Mouse (Mus musculus) midbrain, embryonic 13.5 days (tissue): ENCODE results near the gene Tbc1d2. TPM values are rescaled to one million over a fixed set of nuclear protein-coding genes. Genes with fewer than 3 reads are reported as not detected.
A peak's percentile ranks its signal among the peaks of the same experiment; 100 is the strongest.

Experiments used
- ATAC-seq: fragments of 200-750 bp; cut with Nextera tagmentation; 2 replicates; pipeline ENCODE4 v1.8.0; 2017; ENCODE audit warnings: mild to moderate bottlenecking, moderate TSS enrichment, moderate library complexity
- H3K27ac ChIP-seq: fragments of 300-500 bp; sonication (generic); 2 replicates; pipeline ENCODE4 v1.5.1; 2015; ENCODE audit warnings: inconsistent platforms, mild to moderate bottlenecking, moderate library complexity
- H3K27me3 ChIP-seq: fragments of 300-500 bp; sonication (generic); 2 replicates; pipeline ENCODE4 v1.6.1; 2015; ENCODE audit warnings: mild to moderate bottlenecking, inconsistent platforms
- H3K36me3 ChIP-seq: fragments of 300-500 bp; sonication (generic); 2 replicates; pipeline ENCODE4 v1.6.1; 2015; ENCODE audit warnings: mild to moderate bottlenecking, inconsistent platforms
- H3K4me1 ChIP-seq: fragments of 300-500 bp; sonication (generic); replicated peaks from 2 replicates; pipeline ENCODE4 v1.6.1; 2015; ENCODE audit warnings: inconsistent platforms
- H3K4me2 ChIP-seq: fragments of 300-500 bp; sonication (generic); replicated peaks from 2 replicates; pipeline ENCODE4 v1.6.1; 2015; ENCODE audit warnings: moderate library complexity, mild to moderate bottlenecking, inconsistent platforms
- H3K4me3 ChIP-seq: fragments of 300-500 bp; sonication (generic); replicated peaks from 2 replicates; pipeline ENCODE4 v1.5.1; 2015; ENCODE audit warnings: mild to moderate bottlenecking, inconsistent platforms
- H3K9ac ChIP-seq: fragments of 300-500 bp; sonication (generic); replicated peaks from 2 replicates; pipeline ENCODE4 v1.6.1; 2015; ENCODE audit warnings: mild to moderate bottlenecking, inconsistent platforms
- H3K9me3 ChIP-seq: fragments of 300-500 bp; sonication (generic); 2 replicates; pipeline ENCODE4 v1.6.1; 2016; ENCODE audit warnings: mild to moderate bottlenecking, inconsistent platforms
- WGBS: fragments of 180-500 bp; shearing (Covaris S2); methylation state at CpG from one replicate; pipeline ENCODE4 v1.1.7; 2015; 5-methylcytosine and 5-hydroxymethylcytosine counted together
- polyA plus RNA-seq: library from polyadenylated mRNA; unstranded; fragments of >200 nt; fragmentation: Nextera tagmentation; extraction: Ambion mirVana; gene quantifications from 2 replicates; pipeline ENCODE4 v1.2.1, GENCODE M21; 2015

The Tbc1d2 gene
- polyA plus RNA-seq, 1 experiment from 2014 or later, result 0.54 TPM

DNA sequence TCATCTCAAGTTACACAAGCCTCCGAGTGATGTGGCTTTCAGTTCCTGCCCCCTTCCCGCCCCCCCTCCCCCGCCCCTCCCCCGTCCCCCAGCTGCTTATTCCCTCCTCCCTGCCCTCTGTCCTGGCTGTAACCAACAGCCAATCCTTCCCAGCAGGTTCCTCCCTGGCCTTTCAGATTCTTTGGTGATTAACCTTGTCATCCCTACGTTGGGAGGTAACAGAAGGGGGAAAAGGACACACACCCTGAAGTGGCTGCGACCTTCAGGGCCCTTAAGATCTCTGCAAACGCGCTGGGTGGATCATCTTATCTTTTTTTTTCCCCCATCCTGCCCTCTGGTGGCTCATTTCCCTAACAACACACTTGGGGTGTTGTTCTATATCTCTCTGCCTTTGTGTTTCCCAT, 15.4 kb upstream of the Tbc1d2 start:
- no peak for ATAC-seq
- peaks cover 7% of the 10 kb centered on the region; the same call in 1 of the 2 replicates for H3K27me3 ChIP-seq
- peak overlapping the region; percentile 60; the same call in 1 of the 2 replicates for H3K4me2 ChIP-seq
- H3K36me3 ChIP-seq, result no peaks in the 10 kb centered on the region
- peaks cover 18% of the 10 kb centered on the region for H3K4me1 ChIP-seq
- no peaks in the 10 kb centered on the region for H3K9me3 ChIP-seq
- no peak overlapping the region for H3K27ac ChIP-seq
- H3K9ac ChIP-seq, result no peak overlapping the region
- 0% methylated on average over 8 of the region's 8 CpGs for WGBS
- no peak overlapping the region for H3K4me3 ChIP-seq

- H3K9me3 ChIP-seq, result no peaks in the 10 kb centered on the region
- H3K27me3 ChIP-seq, result peaks cover 11% of the 10 kb centered on the region; the same call in 1 of the 2 replicates
- no peaks in the 10 kb centered on the region for H3K36me3 ChIP-seq
- peak overlapping the region; percentile 37 for H3K4me3 ChIP-seq
- WGBS, result 4% methylated on average over 34 of the region's 34 CpGs
- peak; percentile 88 for ATAC-seq
- H3K4me2 ChIP-seq, result peak overlapping the region; percentile 60
- peak overlapping the region; percentile 50 for H3K9ac ChIP-seq
- H3K27ac ChIP-seq, result peak overlapping the region; percentile 81
- peaks cover 16% of the 10 kb centered on the region for H3K4me1 ChIP-seq
These were observed 14.4 kb upstream of the Tbc1d2 start for GRCm38 (mm10) chr4:46664123-46665009.

DNA sequence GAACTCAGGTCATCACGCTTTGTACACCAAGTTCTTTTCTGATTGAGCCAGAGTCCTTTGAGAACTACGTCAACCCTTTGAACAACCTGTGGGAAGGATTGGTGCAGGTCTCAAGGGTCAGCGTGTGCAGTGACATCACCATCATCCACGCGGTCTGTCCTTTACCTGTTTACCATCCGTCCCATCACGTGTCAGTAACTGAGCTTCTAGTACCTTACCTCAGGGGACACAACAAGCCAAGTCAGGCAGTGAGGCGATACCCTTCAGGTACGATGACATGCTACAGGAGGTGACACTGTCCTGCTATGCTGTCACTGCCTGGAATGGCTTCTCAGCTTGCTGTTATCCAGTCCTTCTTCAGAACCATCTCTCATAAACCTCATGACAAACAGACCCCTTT, 11.4 kb upstream of the Tbc1d2 start:
- H3K4me1 ChIP-seq, result peaks cover 9% of the 10 kb centered on the region
- no peaks in the 10 kb centered on the region for H3K36me3 ChIP-seq
- ATAC-seq, result no peak
- no peaks in the 10 kb centered on the region for H3K9me3 ChIP-seq
- H3K4me2 ChIP-seq, result no peak overlapping the region
- no peak overlapping the region for H3K9ac ChIP-seq
- H3K27ac ChIP-seq, result no peak overlapping the region
- WGBS, result 79% methylated on average over 9 of the region's 9 CpGs
- H3K4me3 ChIP-seq, result no peak overlapping the region
- peaks cover 11% of the 10 kb centered on the region; the same call in 1 of the 2 replicates for H3K27me3 ChIP-seq

- Histone ChIP-seq H3K27me3 (peaks cover 11% of the 10 kb centered on the region; the same call in 1 of the 2 replicates), H3K27ac (no peak overlapping the region), H3K9me3 (no peaks in the 10 kb centered on the region), H3K9ac (no peak overlapping the region), H3K4me3 (no peak overlapping the region), H3K4me1 (peaks cover 3% of the 10 kb centered on the region; the same call in 1 of the 2 replicates), H3K4me2 (no peak overlapping the region), H3K36me3 (no peaks in the 10 kb centered on the region)
- 72% methylated on average over 5 of the region's 5 CpGs for WGBS
- ATAC-seq, result no peak
These were observed 8.9 kb upstream of the Tbc1d2 start for GRCm38 (mm10) chr4:46658946-46659345.

GRCm38 (mm10) chr4:46657116-46657515, 7.1 kb upstream of the Tbc1d2 start:
- Histone ChIP-seq H3K27me3 (peaks cover 21% of the 10 kb centered on the region), H3K9me3 (no peaks in the 10 kb centered on the region), H3K27ac (no peak overlapping the region), H3K4me3 (no peak overlapping the region), H3K4me1 (no peaks in the 10 kb centered on the region), H3K4me2 (no peak overlapping the region), H3K36me3 (no peaks in the 10 kb centered on the region), H3K9ac (no peak overlapping the region)
- ATAC-seq, result no peak
- WGBS, result 13% methylated on average over 5 of the region's 5 CpGs

DNA sequence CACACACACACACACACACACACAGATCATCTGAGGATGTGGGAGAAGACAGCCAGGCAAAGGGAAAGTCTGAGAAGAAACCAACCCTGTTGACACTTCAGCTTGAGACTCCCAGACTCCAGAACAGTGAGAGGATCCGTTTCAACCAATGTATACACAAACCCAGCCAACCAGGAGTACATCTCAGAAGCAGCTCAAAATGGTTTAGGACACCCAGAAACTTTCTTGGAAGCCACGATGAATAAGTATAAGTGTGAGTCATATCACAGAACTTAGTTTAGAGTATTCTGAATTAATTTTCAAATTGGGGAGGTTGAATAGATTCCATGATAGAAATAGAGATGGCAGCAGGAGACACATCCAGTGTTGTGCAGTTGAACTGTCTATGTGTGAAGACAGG, 5.9 kb upstream of the Tbc1d2 start:
- no peak overlapping the region for H3K27ac ChIP-seq
- 82% methylated on average over 2 of the region's 2 CpGs for WGBS
- no peak overlapping the region for H3K4me2 ChIP-seq
- no peak for ATAC-seq
- peaks cover under 1% of the 10 kb centered on the region; the same call in 1 of the 2 replicates for H3K4me1 ChIP-seq
- no peak overlapping the region for H3K9ac ChIP-seq
- H3K4me3 ChIP-seq, result no peak overlapping the region
- H3K9me3 ChIP-seq, result no peaks in the 10 kb centered on the region
- H3K27me3 ChIP-seq, result peaks cover 26% of the 10 kb centered on the region
- H3K36me3 ChIP-seq, result no peaks in the 10 kb centered on the region

GRCm38 (mm10) chr4:46655298-46655697, 5.3 kb upstream of the Tbc1d2 start:
- no peaks in the 10 kb centered on the region for H3K36me3 ChIP-seq

DNA sequence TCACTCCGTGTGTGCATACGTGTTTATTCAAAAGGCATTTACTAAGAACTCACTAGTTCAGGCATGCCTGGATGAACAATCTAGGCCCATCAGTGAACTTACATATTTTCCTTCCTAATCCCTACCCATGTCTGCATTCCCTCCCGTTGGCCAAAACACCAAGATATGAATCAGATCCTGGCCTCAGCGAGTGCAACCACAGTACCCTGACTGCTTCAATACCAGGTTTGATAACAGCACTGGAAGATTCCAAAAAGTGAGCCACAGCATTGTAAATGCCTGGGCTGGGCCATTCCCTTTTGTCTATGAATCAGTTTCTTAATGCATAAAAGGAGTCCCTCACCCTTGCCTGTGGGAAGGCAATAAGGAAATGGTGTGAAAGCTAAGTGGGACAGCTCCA, 848 bp downstream of the Tbc1d2 start:
- peaks cover 13% of the 10 kb centered on the region for H3K4me1 ChIP-seq
- H3K36me3 ChIP-seq, result no peaks in the 10 kb centered on the region
- H3K4me2 ChIP-seq, result peak overlapping the region; percentile 95
- peak overlapping the region; percentile 66 for H3K9ac ChIP-seq
- 62% methylated on average over 4 of the region's 4 CpGs for WGBS
- H3K27me3 ChIP-seq, result peaks cover 48% of the 10 kb centered on the region
- no peak for ATAC-seq
- no peak overlapping the region for H3K27ac ChIP-seq
- no peaks in the 10 kb centered on the region for H3K9me3 ChIP-seq
- H3K4me3 ChIP-seq, result peak overlapping the region; percentile 75

More at GRCm38 (mm10) chr4:46655298-46655697, 5.3 kb upstream of the Tbc1d2 start:
- no peak overlapping the region for H3K4me2 ChIP-seq
- no peak overlapping the region for H3K4me3 ChIP-seq
- no peak overlapping the region for H3K9ac ChIP-seq
- peaks cover 6% of the 10 kb centered on the region for H3K4me1 ChIP-seq
- ATAC-seq, result no peak
- peaks cover 26% of the 10 kb centered on the region for H3K27me3 ChIP-seq
- 45% methylated on average over 1 of the region's 1 CpGs for WGBS
- H3K27ac ChIP-seq, result no peak overlapping the region
- H3K9me3 ChIP-seq, result no peaks in the 10 kb centered on the region

DNA sequence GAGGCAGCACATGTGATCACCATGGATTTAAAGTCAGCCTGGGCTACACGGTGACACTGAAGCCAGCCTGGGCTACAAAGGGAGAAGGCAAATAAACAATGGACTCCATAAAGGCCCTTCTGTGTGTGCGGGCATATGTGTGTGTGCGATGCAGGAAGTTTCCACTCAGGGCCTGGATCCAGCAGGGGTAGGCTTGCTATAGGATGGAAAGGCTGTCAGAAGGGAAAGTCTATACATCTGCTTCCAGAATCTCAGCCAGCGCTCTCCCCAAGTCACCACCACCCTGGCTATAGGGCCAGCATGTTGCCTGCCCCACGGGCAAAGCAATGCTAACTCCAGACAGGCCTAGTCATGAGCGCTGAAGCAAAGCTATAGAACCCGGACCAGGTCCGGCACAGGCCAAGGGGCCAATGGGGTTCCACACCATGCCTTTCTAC, 6.3 kb downstream of the Tbc1d2 start:
- no peak overlapping the region for H3K4me3 ChIP-seq
- no peak overlapping the region for H3K27ac ChIP-seq
- 84% methylated on average over 8 of the region's 8 CpGs for WGBS
- H3K36me3 ChIP-seq, result no peaks in the 10 kb centered on the region
- peaks cover 4% of the 10 kb centered on the region; the same call in 1 of the 2 replicates for H3K4me1 ChIP-seq
- no peak overlapping the region for H3K4me2 ChIP-seq
- H3K9me3 ChIP-seq, result no peaks in the 10 kb centered on the region
- no peak overlapping the region for H3K9ac ChIP-seq
- peaks cover 13% of the 10 kb centered on the region for H3K27me3 ChIP-seq
- ATAC-seq, result no peak

DNA sequence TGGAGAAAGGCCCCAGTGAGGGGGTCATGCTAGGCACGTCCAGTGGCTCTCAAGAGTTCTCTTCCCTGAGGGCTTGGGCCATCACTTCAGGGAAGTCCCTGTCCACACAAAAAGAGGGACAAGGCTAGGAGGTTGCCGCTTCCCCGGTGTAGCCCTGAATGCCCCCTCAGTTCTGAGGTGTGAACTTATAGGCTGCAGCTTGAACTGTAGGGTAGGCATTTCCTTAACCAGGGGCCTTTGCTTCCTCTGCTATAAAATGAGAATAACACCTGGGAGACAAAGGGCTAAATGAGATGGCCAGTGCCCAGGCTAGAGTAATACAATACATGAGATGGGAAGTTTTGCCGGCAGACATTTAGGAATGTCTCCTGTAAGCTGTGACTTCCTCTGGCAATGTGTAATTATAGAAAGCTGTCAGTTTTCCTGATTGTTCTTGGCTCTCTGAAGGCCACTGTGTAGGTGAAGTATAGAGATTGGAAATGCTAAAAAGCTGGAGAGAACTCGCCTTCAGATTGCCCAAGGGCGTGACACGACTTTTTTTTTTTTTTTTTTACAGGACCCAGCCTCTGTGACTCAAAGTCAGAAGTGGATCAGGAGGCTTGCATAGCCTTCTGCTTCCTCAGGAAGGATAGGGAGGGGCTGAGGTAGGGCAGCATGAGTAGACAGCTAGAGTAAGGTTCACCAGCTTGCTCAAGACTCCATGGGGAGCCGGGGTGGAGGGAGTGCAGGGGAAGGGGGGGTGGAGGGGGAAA, 6.9 kb downstream of the Tbc1d2 start:
- Histone ChIP-seq H3K4me1 (peaks cover 4% of the 10 kb centered on the region; the same call in 1 of the 2 replicates), H3K9me3 (no peaks in the 10 kb centered on the region), H3K4me2 (no peak overlapping the region), H3K9ac (no peak overlapping the region), H3K27ac (no peak overlapping the region), H3K27me3 (peaks cover 7% of the 10 kb centered on the region), H3K4me3 (no peak overlapping the region), H3K36me3 (no peaks in the 10 kb centered on the region)
- 87% methylated on average over 8 of the region's 8 CpGs for WGBS
- ATAC-seq, result no peak

GRCm38 (mm10) chr4:46641283-46641682, 8.7 kb downstream of the Tbc1d2 start:
- WGBS, result 9% methylated on average over 4 of the region's 4 CpGs
- no peak for ATAC-seq

GRCm38 (mm10) chr4:46639866-46640265, 10.1 kb downstream of the Tbc1d2 start:
- peaks cover 4% of the 10 kb centered on the region; the same call in 1 of the 2 replicates for H3K4me1 ChIP-seq
- H3K36me3 ChIP-seq, result no peaks in the 10 kb centered on the region
- no peak overlapping the region for H3K27ac ChIP-seq
- no peak overlapping the region for H3K9ac ChIP-seq
- no peak overlapping the region for H3K4me2 ChIP-seq
- H3K9me3 ChIP-seq, result no peaks in the 10 kb centered on the region
- H3K4me3 ChIP-seq, result no peak overlapping the region
- no peaks in the 10 kb centered on the region for H3K27me3 ChIP-seq
- ATAC-seq, result no peak
- 88% methylated on average over 8 of the region's 8 CpGs for WGBS

More at GRCm38 (mm10) chr4:46641283-46641682, 8.7 kb downstream of the Tbc1d2 start:
- Histone ChIP-seq H3K27me3 (no peaks in the 10 kb centered on the region), H3K27ac (no peak overlapping the region), H3K9ac (no peak overlapping the region), H3K9me3 (no peaks in the 10 kb centered on the region), H3K36me3 (no peaks in the 10 kb centered on the region), H3K4me1 (peaks cover 4% of the 10 kb centered on the region; the same call in 1 of the 2 replicates), H3K4me2 (no peak overlapping the region), H3K4me3 (no peak overlapping the region)
